Mouse (Mus musculus) erythroblast, embryonic 14.5 days (primary cell): ENCODE data around the gene Suds3. TPM values are rescaled to one million over a fixed set of nuclear protein-coding genes. Genes with fewer than 3 reads are reported as not detected.

Experiments
- H3K27me3 ChIP-seq: 2 replicates; pipeline ENCODE4 v1.6.1; 2012; ENCODE audit warnings: inconsistent platforms; ENCODE audit not compliant: control insufficient read depth
- H3K36me3 ChIP-seq: 2 replicates; pipeline ENCODE4 v1.6.1; 2012; ENCODE audit warnings: mild to moderate bottlenecking, inconsistent platforms; ENCODE audit not compliant: control insufficient read depth
- H3K4me1 ChIP-seq: 2 replicates; pipeline ENCODE4 v1.6.1; 2012; ENCODE audit warnings: inconsistent platforms; ENCODE audit not compliant: control insufficient read depth
- H3K4me3 ChIP-seq: replicated peaks from 2 replicates; pipeline ENCODE3; 2012; ENCODE audit warnings: moderate library complexity, mild to moderate bottlenecking, inconsistent platforms
- H3K9me3 ChIP-seq: 2 replicates; pipeline ENCODE4 v1.6.1; 2012; ENCODE audit warnings: low read length, inconsistent platforms, mixed read lengths; ENCODE audit not compliant: control insufficient read depth
- GATA1 ChIP-seq: IDR thresholded peaks from 2 replicates; pipeline ENCODE4 v1.6.1; 2012; ENCODE audit warnings: low read length, inconsistent platforms, mixed read lengths
- TAL1 ChIP-seq: IDR thresholded peaks from 3 replicates; pipeline ENCODE4 v1.6.1; 2012; ENCODE audit warnings: low read length, inconsistent platforms, mixed read lengths
- polyA plus RNA-seq: library from polyadenylated mRNA; stranded (reverse); fragments of >175 nt; gene quantifications from 2 replicates; pipeline ENCODE4 v1.2.3, GENCODE M21; 2012

Suds3 gene
- polyA plus RNA-seq, 1 experiment = 8.0 TPM

GRCm38 (mm10) chr5:117127051-117127450, 11.1 kb upstream of the Suds3 start:
- H3K27me3 ChIP-seq = no peaks in the 10 kb centered on the region
- peaks cover 24% of the 10 kb centered on the region for H3K9me3 ChIP-seq
- H3K4me1 ChIP-seq = peaks cover 56% of the 10 kb centered on the region
- TF ChIP-seq GATA1 (no peak), TAL1 (no peak)
- H3K4me3 ChIP-seq = no peak overlapping the region
- peaks cover 65% of the 10 kb centered on the region for H3K36me3 ChIP-seq

GRCm38 (mm10) chr5:117125482-117126346, 9.8 kb upstream of the Suds3 start:
- peaks cover 24% of the 10 kb centered on the region for H3K9me3 ChIP-seq
- no peaks in the 10 kb centered on the region for H3K27me3 ChIP-seq
- H3K4me3 ChIP-seq = no peak overlapping the region
- TF ChIP-seq TAL1 (no peak), GATA1 (no peak)
- H3K4me1 ChIP-seq = peaks cover 61% of the 10 kb centered on the region
- peaks cover 57% of the 10 kb centered on the region for H3K36me3 ChIP-seq

- Histone ChIP-seq H3K9me3 (peaks cover 24% of the 10 kb centered on the region), H3K4me1 (peaks cover 66% of the 10 kb centered on the region), H3K27me3 (no peaks in the 10 kb centered on the region), H3K36me3 (peaks cover 43% of the 10 kb centered on the region), H3K4me3 (no peak overlapping the region)
- TF ChIP-seq TAL1 = no peak
- TF ChIP-seq GATA1 = no peak
Observed at GRCm38 (mm10) chr5:117123840-117124239, 7.9 kb upstream of the Suds3 start.

DNA sequence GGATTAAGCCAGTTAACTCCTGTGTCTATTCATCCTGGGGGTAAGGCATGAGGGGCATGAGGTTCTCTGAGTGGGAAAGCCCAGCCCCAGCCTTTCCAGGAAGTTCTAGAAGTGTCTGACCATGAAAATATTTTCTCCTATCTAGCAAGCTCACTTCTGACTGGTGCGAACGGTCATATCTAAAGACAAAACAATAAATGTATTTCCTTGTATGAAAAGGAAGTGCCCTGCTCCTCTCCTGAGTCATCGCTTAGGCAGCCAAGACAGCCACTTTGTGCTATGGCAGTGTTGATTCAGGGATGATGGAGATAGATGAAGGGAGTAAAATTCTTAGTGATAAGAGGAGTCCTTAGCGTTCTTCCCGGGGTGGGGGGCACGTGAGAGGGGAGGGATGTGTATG, 7.2 kb upstream of the Suds3 start:
- TF ChIP-seq TAL1 (no peak), GATA1 (no peak)
- peaks cover 24% of the 10 kb centered on the region for H3K9me3 ChIP-seq
- no peak overlapping the region for H3K4me3 ChIP-seq
- peaks cover 73% of the 10 kb centered on the region for H3K4me1 ChIP-seq
- H3K36me3 ChIP-seq = peaks cover 37% of the 10 kb centered on the region
- H3K27me3 ChIP-seq = no peaks in the 10 kb centered on the region

DNA sequence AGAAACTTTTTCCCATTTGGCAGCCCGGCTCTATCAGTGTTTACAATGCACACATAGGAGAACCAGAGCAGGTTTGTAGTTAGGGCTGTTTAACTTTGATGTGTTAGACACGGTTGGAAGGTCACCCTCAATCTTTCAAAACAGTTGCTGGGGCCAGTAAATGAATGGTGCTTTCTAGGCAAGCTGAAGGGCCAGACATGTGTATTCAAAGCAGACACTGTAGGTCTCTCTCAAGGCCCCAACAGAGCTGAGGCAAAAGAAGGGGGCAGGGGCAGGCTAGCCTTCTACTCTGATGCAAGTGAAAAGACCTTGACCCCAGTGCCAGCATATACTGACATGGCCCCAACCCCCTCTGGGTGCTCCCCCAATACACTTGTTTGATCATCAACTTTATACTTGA, 5.7 kb upstream of the Suds3 start:
- Histone ChIP-seq H3K4me3 (peak overlapping the region; percentile 98), H3K27me3 (no peaks in the 10 kb centered on the region), H3K36me3 (peaks cover 33% of the 10 kb centered on the region), H3K9me3 (peaks cover 24% of the 10 kb centered on the region), H3K4me1 (peaks cover 78% of the 10 kb centered on the region)
- TF ChIP-seq GATA1 (no peak), TAL1 (no peak)

DNA sequence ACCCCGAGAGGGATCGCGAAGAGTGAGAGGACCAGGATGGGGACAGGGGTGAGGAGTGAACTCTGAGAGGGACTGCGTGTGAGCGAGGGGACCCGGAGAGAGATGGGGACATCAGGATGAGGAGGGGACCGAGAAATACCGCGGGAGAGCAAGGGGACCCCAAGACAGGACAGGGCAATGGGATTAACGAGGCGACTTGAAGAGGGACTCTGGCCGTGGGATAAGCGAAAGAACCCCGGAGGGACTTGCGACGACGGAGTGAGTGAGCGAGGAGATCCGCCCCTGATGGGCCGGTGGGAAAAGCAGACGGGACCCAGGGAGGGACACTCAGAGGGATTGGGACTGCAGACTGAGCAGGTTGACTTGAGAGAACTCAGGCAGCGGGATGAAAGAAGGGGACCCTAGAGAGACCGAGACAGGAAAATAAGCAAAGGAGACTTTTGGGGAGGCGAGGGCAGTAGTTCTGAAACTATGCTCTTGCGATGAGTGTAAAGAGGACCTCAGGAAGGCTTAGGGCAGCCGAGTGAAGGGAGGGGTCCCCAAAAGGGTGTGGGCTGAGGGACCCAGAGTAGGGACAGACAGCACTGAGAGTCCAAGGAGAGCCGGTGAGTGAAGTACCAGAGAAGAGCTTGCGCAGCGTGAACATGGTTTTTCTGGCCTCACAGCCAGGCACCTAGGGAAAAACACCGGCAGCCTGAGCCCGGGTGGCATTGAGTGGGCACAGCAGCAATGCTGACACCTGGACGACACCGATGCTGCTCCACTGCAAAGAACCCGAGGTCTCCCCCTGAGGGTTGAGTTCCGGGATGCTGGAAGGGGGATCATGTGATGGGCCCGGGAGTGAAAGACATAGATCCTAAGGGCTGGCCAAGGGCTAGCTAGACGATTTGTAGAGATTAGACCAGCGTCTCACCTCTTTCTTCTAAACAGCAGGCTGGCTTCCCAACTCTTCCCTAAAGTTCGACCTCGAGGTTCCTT, 4.9 kb upstream of the Suds3 start:
- H3K4me3 ChIP-seq = peak overlapping the region; percentile 98
- H3K9me3 ChIP-seq = peaks cover 19% of the 10 kb centered on the region
- peaks cover 80% of the 10 kb centered on the region for H3K4me1 ChIP-seq
- TF ChIP-seq TAL1 = no peak
- H3K36me3 ChIP-seq = peaks cover 29% of the 10 kb centered on the region
- H3K27me3 ChIP-seq = no peaks in the 10 kb centered on the region

DNA sequence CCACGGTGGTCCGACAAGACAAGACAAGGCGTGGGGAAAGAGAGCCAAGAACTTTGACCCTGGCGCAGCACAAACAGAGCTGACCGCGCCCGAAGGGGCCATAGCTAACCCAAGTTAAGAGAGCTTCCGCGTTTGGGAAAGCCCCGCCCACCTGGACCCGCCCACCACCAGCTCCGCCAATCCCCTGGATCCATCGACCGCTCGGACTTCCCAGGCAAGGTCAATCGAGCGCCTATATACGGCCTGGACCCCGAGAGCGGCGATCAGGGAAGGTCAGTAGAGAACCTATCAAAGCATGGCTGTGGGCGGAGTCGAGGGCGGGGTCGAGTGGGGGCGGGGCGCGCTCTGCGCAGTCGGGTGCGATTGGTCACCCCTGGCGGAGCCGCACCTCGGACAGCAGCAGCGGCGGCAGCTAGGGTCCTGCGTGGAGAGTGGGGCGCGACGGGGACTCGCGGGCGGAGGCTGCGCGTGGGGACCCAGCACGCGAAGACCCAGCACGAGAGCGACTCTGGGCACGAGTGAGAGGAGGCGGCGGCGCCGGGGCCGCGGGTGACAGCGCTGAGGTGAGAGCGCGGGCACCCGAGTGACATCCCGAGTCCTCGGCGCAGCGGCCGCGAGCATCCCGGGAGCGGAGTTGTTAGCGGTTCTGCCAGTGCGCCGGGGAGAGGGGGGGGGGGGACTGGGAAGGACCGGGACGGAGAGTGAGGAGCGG, 4.0 kb upstream of the Suds3 start, which contains the start of gene Taok3:
Gene Taok3, plus strand, starts transcription at position 353 of the 712 bp plus-strand sequence.
- no peak for TF ChIP-seq GATA1
- TF ChIP-seq TAL1 = no peak
- Histone ChIP-seq H3K36me3 (peaks cover 22% of the 10 kb centered on the region), H3K9me3 (peaks cover 14% of the 10 kb centered on the region), H3K27me3 (no peaks in the 10 kb centered on the region), H3K4me3 (peak within 1 kb of the TSS; percentile 98), H3K4me1 (peaks cover 75% of the 10 kb centered on the region)

DNA sequence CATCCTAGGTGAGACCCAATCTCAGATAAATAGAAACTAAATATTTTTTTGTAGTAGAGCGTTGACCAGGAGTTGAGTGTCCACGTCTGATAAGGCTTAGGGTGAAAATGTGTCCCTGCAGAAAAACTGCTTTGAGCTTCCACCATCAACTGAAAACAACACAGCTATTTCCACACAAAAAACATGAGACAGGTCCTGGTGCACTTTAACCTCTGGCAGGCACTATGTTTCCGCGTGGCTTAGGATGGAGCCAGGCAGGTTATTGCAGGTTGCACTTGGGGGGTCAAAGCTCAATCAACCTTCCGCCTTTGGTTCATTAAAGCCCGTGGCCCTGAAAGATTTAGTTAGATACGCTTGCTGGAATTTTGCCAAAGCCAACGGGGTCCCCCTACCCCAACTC, 2.9 kb upstream of the Suds3 start:
- H3K36me3 ChIP-seq = peaks cover 14% of the 10 kb centered on the region
- peak overlapping the region; percentile 98 for H3K4me3 ChIP-seq
- peaks cover 77% of the 10 kb centered on the region for H3K4me1 ChIP-seq
- H3K27me3 ChIP-seq = no peaks in the 10 kb centered on the region
- TF ChIP-seq TAL1 (no peak), GATA1 (no peak)
- H3K9me3 ChIP-seq = peaks cover 7% of the 10 kb centered on the region
